Mouse (Mus musculus) ovary, postnatal 36 days (tissue): ENCODE measurements around the gene Eef1akmt2.

ENCODE experiments used
- DNase-seq: peaks from one replicate; pipeline ENCODE4 v3.0.0; 2022; ENCODE audit warnings: low spot score, mixed read lengths

Eef1akmt2 gene

DNA sequence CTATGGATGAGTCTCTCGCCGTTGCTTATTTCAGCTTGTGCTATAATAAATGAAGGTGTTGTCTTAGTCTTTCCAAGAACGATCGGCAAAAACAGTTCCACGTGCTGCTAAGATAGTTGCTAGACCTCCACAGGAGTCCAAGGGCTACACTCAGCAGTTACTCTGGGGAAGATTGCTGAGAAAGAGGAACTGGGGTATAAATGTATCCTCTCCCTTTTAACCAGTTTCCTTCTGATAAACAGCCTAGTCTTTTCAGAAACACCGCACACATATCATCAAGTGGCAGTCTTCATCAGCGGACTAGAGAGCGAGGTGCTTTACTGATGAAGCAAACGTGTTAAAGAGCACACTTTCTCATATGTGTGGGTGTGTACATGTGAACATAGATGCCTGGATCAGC, 13.8 kb upstream of the Eef1akmt2 start:
- DNase-seq: no peak

DNA sequence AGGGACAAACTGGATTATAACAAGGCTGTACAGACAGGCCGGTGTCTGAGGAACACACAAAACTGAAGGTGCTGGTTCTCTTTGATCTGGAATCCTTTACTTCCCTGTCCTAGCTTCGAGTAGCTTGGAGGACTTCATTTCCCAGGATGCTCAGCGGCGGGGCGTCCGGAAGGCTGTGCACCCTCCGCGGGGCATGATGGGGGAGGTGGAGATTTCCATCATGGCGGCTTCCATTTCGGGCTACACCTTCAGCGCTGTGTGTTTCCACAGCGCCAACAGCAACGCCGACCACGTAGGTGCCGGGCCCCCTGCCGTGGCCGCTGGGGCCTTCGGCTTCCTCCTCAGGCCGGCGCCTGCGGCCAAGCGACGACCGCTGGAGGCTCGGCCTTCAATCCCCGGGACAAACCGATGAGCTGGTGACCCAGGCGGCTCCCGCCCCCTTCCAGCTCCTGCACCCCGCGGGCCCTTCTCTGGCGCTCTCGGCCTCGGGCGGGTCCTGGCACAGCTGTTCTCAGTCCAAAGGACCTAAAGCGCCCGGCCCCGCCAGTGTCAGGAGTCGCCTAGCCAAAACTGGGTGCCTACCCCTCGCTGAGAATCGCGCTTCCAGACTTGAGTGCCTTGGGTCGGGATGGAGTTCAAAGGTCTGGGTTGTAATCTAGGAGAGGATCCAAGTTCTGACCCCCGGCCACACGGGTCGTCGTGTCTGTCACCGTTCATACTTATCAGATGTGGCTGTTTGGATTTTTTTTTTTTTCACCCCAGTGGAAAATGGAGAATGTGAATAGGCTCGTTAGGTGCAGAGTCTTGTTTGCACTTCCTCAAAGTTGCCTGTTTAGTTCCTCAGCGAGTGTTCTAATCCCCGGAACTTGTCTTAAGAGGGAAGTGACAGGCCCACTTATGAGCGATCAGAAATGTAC, 6.8 kb upstream of the Eef1akmt2 start, which contains the start of gene Abraxas2:
TSS of gene Abraxas2 (plus strand) at position 184 of the 917 bp plus-strand sequence.
- peak; percentile 88 for DNase-seq

DNA sequence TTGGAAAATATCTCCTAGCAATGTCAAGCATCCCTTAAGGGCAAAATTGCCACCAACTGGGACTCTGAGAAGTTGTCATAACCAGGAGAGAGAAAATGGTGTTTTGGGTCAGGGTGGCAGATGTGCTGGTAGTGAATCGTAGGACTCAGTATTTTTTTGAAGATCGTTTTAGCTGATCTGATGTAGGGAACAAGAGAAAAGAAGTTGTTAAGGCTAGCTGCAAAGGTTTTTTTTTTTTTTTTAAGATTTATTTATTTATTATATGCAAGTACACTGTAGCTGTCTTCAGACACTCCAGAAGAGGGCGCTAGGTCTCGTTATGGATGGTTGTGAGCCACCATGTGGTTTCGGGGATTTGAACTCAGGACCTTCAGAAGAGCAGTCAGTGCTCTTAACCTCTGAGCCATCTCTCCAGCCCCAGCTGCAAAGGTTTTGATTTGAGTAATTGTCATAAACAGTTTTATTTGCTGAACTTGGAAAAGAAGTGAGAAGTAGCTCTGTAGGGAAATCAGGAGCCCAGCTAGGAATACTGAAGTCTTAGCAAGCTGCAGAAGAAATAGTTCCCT, 5.7 kb upstream of the Eef1akmt2 start:
- no peak for DNase-seq

DNA sequence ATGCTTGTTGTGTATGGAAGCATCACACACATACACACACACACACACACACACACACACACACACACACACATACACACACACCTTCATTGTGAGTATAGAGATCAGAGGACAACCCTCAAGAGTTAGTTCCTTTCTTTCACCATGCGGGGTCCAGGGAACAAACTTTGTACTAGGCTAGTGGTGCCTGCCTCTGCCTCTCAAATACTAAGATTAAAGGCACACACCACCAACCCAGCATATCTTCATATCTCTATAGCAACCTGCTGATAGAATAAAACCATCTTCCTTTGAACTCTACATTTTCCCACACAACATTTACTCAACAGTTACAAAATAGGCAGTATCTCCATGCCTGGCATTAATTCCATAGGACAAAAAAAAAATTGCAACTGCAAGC, 3.6 kb upstream of the Eef1akmt2 start:
- no peak for DNase-seq

DNA sequence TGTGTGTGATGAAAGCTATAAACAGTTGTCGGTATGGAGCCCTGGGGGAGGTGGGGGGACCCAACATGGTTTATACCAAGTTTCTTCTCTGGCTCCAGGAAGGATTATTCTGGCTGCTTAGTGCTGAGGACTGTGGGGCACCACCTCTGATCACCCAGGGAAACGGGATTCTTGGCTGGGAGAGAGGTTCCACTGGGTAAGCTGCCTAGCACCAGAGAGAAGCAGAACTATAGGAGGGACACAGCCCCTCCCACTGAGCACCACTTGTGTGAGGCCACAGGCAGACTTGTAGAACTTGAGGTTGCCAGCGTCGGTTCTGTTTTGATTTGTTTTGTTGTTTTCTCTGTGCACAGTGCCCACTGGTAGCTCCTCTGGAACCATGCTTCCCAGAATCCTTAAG, 1.5 kb upstream of the Eef1akmt2 start:
- DNase-seq: no peak

DNA sequence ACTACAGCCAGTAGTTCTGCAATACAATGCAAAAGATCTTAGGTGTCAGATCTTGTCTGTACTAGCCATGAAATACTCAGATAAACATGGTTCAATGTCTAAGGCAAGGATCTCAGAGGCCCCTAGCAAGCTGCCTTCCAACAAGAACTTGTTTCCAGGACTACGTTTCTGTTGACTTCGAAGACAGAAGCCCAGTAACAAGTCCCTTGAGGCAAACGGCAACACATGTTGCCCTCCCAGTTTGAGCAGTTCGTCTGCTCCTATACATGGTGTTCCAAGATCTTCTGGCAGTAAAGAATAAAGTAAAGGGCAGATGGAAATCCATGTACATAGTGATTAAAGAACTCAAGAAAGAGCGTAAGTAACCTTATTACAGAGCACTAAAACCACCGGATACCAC, 888 bp upstream of the Eef1akmt2 start:
- DNase-seq: no peak

DNA sequence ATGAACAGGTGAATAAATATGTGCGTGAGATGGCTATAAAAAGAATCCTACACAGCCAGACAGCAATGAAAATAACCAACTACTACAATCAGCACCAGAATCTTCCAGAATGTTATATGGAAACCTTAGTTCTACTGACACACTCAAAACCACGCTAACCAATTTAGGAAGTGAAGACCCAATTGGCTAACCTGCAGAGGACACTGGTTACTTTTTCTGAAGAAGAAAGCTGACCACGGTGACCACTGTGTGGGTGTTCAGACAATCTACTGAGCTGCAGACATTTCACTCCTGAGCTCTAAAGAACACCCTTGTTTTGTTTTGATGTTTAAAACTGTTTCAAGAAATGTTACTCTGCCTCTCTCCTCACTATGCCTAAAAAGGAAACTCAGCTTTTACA, 9.3 kb downstream of the Eef1akmt2 start:
- DNase-seq: no peak

DNA sequence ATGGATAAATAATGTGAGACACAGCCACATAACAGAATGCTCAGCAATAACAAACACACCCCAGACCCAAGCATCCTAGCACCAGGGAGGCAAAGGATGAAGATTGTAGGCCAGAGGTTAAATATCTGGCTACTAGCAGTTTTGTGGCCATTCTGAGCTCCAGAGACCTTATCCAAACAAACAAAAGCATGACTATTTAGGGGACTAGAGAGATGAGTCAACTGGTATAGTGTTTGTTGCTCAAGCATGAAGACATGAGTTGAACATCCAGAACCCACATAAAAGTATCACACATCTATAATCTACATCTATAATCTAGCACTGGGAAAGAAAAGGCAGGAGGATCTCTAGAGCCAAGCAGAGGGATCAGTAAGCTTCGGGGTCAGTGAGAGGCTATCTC, 10.0 kb downstream of the Eef1akmt2 start:
- DNase-seq: no peak

DNA sequence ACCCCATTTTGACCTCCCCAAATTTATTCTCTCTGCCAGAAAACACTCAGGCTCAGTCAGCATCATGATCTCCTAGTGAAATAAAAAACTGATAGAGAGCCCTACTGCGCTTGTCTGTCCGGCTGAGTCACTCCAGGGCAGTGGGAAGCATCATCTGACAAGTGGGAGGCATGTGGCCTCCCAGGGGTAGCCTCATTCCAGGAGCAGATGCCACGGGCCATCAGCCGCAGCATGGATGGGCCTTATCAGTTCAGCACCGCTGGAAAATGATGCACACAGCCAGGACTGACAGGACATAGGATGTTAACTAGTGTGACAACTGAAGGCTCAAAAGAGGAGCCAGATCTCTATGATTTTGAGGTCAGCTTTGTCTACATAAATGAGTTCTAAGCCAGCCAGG, 11.2 kb downstream of the Eef1akmt2 start:
- DNase-seq: no peak

DNA sequence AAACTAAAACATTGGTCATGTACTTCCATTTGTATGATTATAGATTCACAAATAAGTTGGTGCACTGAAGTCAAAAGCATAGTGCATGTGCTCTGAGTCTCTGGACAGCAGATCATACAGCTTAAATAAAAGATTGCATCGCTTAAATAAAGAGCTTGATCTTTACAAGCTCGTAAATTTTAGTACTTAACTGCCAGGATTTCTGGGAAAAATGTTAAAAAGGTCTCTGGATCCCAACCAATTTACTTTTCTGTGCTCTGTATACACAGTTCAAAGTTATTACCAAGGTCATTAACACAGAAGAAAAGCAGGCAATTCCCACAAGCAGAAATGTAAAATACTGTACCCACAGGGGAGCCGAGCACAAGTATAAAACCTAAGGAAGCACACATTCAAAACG, 21.5 kb downstream of the Eef1akmt2 start:
- no peak for DNase-seq

DNA sequence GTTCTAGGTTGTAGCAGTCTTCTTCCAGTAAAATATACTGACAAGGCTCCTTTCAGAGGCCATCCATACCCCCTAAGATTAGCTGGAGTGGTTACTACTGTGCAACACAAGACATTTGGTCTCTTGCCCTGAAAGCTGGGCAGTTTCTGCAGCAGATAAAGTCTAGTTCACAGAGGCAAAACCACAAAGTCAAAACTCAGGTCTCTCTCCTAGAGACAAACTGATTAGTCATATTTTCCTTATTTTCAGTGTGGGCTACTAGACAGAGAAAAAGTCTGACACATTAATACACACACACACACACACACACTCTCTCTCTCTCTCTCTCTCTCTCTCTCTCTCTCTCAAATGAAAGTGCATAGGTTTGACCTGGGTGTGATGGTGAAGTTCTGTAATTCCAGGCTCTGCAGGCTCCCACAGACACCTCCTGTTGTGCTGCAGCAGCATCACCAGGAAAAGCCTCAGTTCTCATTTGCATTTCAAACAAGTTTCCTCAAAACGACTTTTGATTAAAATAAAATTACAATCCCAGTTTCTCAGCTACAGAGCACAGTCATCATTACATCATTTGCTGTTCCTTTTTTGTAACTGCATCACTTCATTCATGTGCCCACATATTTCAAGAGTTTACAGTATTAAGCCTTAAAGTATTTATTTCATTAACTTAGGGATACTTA, 28.0 kb downstream of the Eef1akmt2 start:
- no peak for DNase-seq

DNA sequence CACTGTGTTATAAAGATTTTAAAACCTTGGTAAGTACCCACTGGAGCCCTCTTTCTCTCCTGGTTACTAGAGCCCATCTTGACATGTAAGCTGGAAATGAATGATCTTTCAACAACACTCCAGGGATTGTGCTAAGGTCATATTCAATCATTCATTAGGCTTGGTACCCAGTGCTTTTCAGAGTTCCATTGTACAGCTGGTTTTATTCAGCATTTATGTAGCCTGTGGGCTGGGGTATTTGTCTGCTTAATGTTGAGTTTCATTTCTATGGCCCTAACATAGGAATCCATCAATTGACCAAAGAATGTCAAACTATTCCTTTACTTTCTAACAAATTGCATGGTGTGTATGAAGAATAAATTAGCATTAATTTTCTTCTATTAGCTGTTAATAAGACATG, 28.6 kb downstream of the Eef1akmt2 start:
- no peak for DNase-seq

DNA sequence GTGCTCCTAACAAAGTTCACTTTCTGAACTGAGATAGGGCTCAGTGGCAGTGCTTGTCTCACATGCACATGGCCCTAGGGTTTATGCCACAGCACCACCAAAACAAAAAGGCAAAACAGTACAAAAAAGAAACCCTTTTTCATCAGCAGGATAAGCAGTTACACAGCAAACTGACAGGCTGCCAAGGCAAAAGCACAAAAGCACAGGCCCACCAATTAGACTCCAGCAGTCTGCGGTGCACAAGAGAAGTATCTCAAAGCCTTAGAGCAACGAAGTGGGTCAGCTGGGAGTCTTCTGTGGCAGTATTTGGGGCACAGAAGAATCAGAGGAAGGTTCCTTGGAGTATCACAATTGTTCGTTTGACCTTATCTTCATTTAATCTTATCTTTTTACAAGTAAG, 31.8 kb downstream of the Eef1akmt2 start:
- DNase-seq: no peak

DNA sequence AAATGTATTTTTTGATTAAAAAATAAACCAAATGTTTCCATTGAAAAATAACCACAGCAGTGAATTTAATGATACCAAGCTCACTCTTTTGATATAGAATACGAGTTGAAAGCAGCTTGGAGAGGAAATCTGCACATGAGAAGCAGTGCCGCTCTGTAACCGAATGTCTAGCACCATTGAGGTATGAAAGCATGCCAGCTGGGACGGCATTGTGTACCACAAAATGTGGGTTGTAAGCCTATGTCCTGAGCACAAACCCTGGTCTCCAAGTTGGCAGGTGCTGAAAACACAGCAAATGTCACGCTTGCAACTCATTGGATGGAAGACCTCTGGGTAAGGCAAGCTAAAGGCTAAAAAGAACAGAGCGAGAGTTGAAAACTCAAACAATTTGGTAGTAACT, 35.4 kb downstream of the Eef1akmt2 start:
- DNase-seq: no peak

DNA sequence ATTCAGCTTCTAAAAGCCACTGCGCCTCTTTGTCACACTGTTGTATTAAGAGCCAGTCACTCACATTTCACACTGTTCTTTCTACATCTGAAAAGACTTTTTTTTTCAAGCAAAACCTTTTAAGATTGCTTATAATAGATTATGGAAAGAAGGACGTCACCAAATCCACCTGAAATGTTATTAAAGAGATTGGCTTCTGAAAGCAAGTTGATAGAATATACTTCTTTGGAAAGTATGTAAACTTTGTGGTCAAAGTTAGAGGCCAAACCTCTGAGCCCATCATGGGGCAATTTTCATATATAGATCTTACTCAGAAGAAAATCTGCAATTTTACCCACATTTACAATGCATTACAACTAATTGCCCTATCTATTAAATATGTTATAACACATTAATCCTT, 35.9 kb downstream of the Eef1akmt2 start:
- no peak for DNase-seq

DNA sequence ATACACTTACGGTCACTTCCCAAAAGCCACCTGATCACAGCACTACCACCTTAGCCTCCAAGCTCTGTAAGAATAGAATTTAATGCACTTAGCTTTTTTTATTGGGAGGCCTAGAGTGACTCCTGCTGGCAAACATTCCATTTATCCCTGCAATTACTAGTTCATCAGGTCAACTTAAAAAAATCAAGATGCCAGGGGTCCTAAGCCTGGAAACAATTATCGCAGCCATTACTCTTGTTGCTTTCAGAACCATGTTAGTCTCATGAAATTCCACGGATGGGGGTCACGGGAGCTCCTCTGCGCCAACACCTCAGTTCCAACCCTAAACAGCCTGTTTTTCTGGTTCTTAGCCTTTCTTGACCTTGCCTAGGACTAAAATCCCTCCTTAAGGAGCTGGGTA, 37.4 kb downstream of the Eef1akmt2 start:
- DNase-seq: no peak

DNA sequence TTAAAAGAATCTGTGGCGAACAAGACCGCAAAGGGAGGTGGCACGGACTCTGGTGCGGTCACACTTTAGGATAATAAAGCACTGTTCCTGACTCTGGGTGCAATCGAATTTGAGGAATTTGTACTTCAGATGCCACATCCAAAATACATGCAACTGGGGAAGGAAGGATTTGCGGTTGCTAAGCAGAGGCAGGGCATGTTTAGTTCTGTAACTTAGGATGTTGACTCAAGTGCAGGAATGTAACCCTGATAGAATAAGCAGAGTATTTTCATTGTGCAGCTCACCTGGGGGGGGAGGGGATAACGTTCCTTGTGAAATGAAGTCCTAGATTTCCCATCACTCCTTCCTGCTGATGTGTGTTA, 38.4 kb downstream of the Eef1akmt2 start:
- no peak for DNase-seq

DNA sequence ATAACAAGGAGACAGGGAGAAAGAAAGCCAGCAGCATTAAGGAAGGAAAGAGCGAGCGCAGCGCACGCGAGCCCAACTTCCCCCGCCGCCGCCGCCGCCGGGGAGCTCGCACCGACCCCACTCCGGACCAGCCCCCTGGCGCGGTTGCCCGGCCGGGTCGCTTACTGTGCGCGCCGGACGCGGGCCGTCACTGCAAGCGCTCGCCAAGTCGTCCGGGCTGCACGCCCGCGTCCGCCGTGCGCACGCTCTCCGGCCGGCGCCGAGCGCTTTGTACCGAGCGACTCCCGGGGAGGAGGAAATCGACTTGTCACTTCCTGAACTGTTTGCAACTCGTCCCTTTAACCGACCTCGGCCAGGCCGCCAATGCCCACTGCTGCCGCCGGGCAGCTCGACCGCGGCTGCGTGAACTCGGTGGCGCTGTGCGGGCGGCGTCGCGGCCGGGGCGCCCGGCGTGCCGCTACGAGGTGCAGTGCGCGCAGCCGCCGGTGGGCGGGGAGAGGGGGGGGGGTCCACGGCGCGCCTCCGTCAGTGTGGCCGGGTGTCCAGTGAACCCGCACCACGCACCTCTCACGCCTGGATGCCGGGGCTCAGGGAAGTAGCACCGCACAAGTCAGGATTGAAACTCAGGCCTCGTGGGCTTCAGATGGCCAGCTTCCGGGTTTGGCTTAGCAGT, 38.9 kb downstream of the Eef1akmt2 start, which contains the start of gene Fam53b:
TSS of gene Fam53b (minus strand) at position 471 of the 673 bp plus-strand sequence.
- peak; percentile 77 for DNase-seq

DNA sequence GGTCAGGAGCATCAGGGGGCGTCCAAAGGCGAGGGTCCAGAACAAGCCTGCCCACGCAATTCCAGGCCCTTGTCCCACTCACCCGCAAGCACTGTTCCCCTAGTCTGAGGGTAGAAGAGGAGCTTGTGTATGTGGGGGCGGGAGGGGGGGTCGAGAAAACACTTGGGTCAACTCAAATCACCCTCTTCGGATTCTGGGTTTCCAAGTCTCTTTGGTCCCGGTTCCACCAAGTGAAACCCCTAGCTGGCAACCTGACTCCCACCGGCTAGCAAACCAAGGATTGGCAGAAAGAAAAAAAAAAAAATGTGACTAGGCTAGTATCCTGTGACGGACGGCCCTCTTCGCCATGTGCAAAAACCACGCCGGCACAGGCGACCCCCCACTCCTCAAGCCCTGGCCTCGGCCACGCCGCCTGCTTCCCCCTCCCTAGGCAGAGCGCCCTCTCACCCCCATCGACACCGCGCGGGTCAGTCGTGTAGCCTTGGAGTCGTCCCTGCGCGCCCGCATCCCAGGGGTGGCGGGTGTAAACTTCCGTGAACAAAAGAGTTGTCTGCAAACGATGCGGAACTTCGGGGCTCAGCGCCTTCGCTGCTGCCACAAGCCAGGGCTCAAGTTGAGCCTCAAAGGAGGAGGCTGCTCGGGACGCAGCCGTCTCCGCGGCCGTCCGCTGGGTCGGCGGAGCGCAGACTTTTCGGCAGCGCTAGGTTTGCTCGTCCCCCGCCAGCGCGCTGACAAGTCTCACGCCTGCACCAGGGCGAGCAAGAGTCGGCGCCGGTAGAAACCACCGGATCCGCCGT, 39.7 kb downstream of the Eef1akmt2 start:
- peak; percentile 65 for DNase-seq

DNA sequence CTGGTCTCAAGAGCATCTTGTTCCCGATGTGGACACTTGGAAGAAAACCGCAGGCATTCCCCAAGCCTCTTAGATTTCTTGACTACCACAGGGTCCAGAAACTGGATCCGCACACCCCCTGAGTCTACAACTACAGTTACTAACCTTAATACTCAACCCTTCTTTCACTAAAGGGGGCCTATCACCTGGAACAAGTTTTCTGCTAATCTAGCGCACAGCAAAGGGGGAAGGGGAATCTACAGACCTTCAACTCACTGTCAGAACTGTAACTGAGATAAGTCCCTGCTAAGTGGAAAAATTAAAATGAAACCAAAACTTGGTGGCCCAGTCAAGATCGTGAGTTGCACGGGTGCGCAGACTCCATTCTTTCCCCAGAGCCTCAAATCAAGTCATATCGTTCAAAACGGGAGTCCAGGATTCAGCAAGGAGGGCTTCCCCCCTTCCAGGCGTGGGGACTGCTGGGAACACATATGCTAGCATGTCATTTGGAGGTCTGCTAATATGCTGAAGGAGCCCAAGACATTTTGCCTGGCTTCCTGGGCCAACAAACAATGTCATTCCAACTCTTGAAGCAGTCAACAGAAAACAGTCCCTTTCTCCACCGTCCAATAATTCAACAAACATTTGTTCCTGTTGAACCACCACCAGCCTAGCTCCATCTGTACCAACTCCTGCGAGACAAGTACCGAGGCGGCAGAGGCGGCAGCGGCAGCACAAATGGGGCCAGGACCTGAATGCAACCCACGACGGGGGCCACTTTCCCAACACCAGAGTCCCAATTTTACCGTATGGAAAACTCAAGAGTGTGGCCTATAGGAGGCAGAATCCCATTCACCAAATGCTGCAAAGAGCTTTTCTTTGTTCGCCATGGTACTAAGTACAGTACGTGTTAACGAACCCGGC, 40.5 kb downstream of the Eef1akmt2 start:
- peak; percentile 30 for DNase-seq

DNA sequence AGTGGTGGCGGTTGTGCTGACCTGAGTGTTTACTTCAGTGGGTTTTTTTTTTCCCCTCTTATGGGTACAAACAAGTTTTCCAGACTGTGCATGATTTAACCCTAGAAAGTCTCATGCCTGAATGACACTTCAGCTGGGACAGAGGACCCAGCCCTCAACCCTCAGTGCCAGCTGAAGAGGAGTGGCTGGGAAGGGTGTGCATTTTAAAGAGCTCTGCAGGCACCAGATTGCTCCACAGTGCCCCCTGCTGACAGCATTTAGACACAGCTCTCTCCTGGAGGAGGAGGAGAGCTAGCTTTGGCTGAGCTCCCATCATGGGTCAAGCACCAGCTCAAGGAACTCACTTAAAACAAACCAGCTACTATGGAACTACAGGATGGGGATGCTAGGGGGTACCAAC, 41.6 kb downstream of the Eef1akmt2 start:
- peak; percentile 88 for DNase-seq
